Mouse (Mus musculus): ENCODE data around the gene Slmap. TPM values are rescaled to one million over a fixed set of nuclear protein-coding genes. Genes with fewer than 3 reads are reported as not detected.
A peak's percentile ranks its signal among the peaks of the same experiment; 100 is the strongest.
"Not testable (repeated sequence)": the region's sequence is repeated elsewhere in the genome, so short reads cannot be mapped to it uniquely, and the experiment has no call there.

The Slmap gene
- 46.3 and 54.4 TPM in 2 replicates for polyA plus RNA-seq (2014; fragmentation: Nextera tagmentation; extraction: Ambion mirVana)

GRCm38 (mm10) chr14:26534757-26535479, at the start of gene Slmap:
TSS of gene Slmap (minus strand) at chr14:26534931.
- no peaks in the 10 kb centered on the region for H3K36me3 ChIP-seq (ENCODE audit: control insufficient read depth, insufficient read depth, low read length)
- peak; percentile 89 for ATAC-seq (replicated peaks; ENCODE audit: low FRiP score, low TSS enrichment, low read depth)
- H3K9ac ChIP-seq (ENCODE audit: low read length), result peak within 1 kb of the TSS; percentile 85
- H3K4me3 ChIP-seq (ENCODE audit: low read depth, low read length), result peak within 1 kb of the TSS; percentile 95
- H3K4me1 ChIP-seq (replicated peaks; ENCODE audit: control insufficient read depth, insufficient read depth, low read length), result peaks cover 26% of the 10 kb centered on the region
- peak; percentile 99 for DNase-seq (ENCODE audit: low spot score)
- no peaks in the 10 kb centered on the region for H3K9me3 ChIP-seq (ENCODE audit: control insufficient read depth, low read length)
- no peaks in the 10 kb centered on the region for H3K27me3 ChIP-seq (replicated peaks; ENCODE audit: control insufficient read depth, insufficient read depth, low read length)
- peak within 1 kb of the TSS; percentile 65; the same call in 1 of the 2 replicates for H3K27ac ChIP-seq (ENCODE audit: low read depth)
- peak within 1 kb of the TSS; percentile 62 for H3K4me2 ChIP-seq (ENCODE audit: low read length)
- 12% methylated on average over 31 of the region's 33 CpGs for WGBS

- Histone ChIP-seq H3K9me3 (ENCODE audit: control insufficient read depth, low read length) (no peaks in the 10 kb centered on the region), H3K9ac (ENCODE audit: low read length) (no peak overlapping the region), H3K4me1 (replicated peaks; ENCODE audit: control insufficient read depth, insufficient read depth, low read length) (peaks cover 20% of the 10 kb centered on the region), H3K27me3 (replicated peaks; ENCODE audit: control insufficient read depth, insufficient read depth, low read length) (no peaks in the 10 kb centered on the region), H3K36me3 (ENCODE audit: control insufficient read depth, insufficient read depth, low read length) (peaks cover 4% of the 10 kb centered on the region; the same call in 1 of the 2 replicates), H3K27ac (ENCODE audit: low read depth) (no peak overlapping the region), H3K4me3 (ENCODE audit: low read depth, low read length) (no peak overlapping the region), H3K4me2 (ENCODE audit: low read length) (no peak overlapping the region)
- no peak for DNase-seq (ENCODE audit: low spot score)
- no peak for ATAC-seq (replicated peaks; ENCODE audit: low FRiP score, low TSS enrichment, low read depth)
- WGBS, result 90% methylated on average over 3 of the region's 3 CpGs
Observed at GRCm38 (mm10) chr14:26583645-26584044, 48.9 kb upstream of the Slmap start.

- ATAC-seq (replicated peaks; ENCODE audit: low FRiP score, low TSS enrichment, low read depth) (peak; percentile 94), DNase-seq (ENCODE audit: low spot score) (peak; percentile 86)
- Histone ChIP-seq H3K4me1 (replicated peaks; ENCODE audit: control insufficient read depth, insufficient read depth, low read length) (peaks cover 11% of the 10 kb centered on the region; the same call in 1 of the 2 replicates), H3K36me3 (ENCODE audit: control insufficient read depth, insufficient read depth, low read length) (no peaks in the 10 kb centered on the region), H3K4me3 (ENCODE audit: low read depth, low read length) (peak overlapping the region; percentile 95), H3K27ac (ENCODE audit: low read depth) (peak overlapping the region; percentile 99), H3K9me3 (ENCODE audit: control insufficient read depth, low read length) (no peaks in the 10 kb centered on the region), H3K9ac (ENCODE audit: low read length) (peak overlapping the region; percentile 99), H3K27me3 (replicated peaks; ENCODE audit: control insufficient read depth, insufficient read depth, low read length) (no peaks in the 10 kb centered on the region), H3K4me2 (ENCODE audit: low read length) (peak overlapping the region; percentile 82)
- WGBS, result under 1% methylated on average over 79 of the region's 79 CpGs
Observed at GRCm38 (mm10) chr14:26579346-26580343, 44.9 kb upstream of the Slmap start.

- Histone ChIP-seq H3K4me3 (ENCODE audit: low read depth, low read length) (peak overlapping the region; percentile 95), H3K9me3 (ENCODE audit: control insufficient read depth, low read length) (no peaks in the 10 kb centered on the region), H3K27ac (ENCODE audit: low read depth) (peak overlapping the region; percentile 99), H3K9ac (ENCODE audit: low read length) (peak overlapping the region; percentile 99), H3K4me2 (ENCODE audit: low read length) (peak overlapping the region; percentile 82), H3K27me3 (replicated peaks; ENCODE audit: control insufficient read depth, insufficient read depth, low read length) (no peaks in the 10 kb centered on the region), H3K36me3 (ENCODE audit: control insufficient read depth, insufficient read depth, low read length) (no peaks in the 10 kb centered on the region), H3K4me1 (replicated peaks; ENCODE audit: control insufficient read depth, insufficient read depth, low read length) (peaks cover 11% of the 10 kb centered on the region; the same call in 1 of the 2 replicates)
- WGBS, result 55% methylated on average over 6 of the region's 6 CpGs
- ATAC-seq (replicated peaks; ENCODE audit: low FRiP score, low TSS enrichment, low read depth) (peak; percentile 68), DNase-seq (ENCODE audit: low spot score) (peak; percentile 52)
Observed at GRCm38 (mm10) chr14:26578791-26579191, 44.1 kb upstream of the Slmap start.

GRCm38 (mm10) chr14:26576255-26576780, 41.6 kb upstream of the Slmap start:
- H3K36me3 ChIP-seq (ENCODE audit: control insufficient read depth, insufficient read depth, low read length), result no peaks in the 10 kb centered on the region
- WGBS, result 69% methylated on average over 3 of the region's 3 CpGs
- ATAC-seq (replicated peaks; ENCODE audit: low FRiP score, low TSS enrichment, low read depth), result no peak

GRCm38 (mm10) chr14:26573556-26573955, 38.8 kb upstream of the Slmap start, which contains the start of gene Dennd6a:
TSS of gene Dennd6a (plus strand) at chr14:26573856.
- not testable (repeated sequence) for H3K9me3 ChIP-seq (ENCODE audit: control insufficient read depth, low read length); DNase-seq (ENCODE audit: low spot score); H3K36me3 ChIP-seq (ENCODE audit: control insufficient read depth, insufficient read depth, low read length); H3K27ac ChIP-seq (ENCODE audit: low read depth); H3K27me3 ChIP-seq (replicated peaks; ENCODE audit: control insufficient read depth, insufficient read depth, low read length); H3K4me3 ChIP-seq (ENCODE audit: low read depth, low read length); ATAC-seq (replicated peaks; ENCODE audit: low FRiP score, low TSS enrichment, low read depth); H3K4me1 ChIP-seq (replicated peaks; ENCODE audit: control insufficient read depth, insufficient read depth, low read length); H3K4me2 ChIP-seq (ENCODE audit: low read length); H3K9ac ChIP-seq (ENCODE audit: low read length)
- 89% methylated on average over 5 of the region's 5 CpGs for WGBS

More at GRCm38 (mm10) chr14:26576255-26576780, 41.6 kb upstream of the Slmap start:
- no peak overlapping the region for H3K4me2 ChIP-seq (ENCODE audit: low read length)
- H3K4me1 ChIP-seq (replicated peaks; ENCODE audit: control insufficient read depth, insufficient read depth, low read length), result peaks cover 8% of the 10 kb centered on the region; the same call in 1 of the 2 replicates
- no peak for DNase-seq (ENCODE audit: low spot score)
- H3K9me3 ChIP-seq (ENCODE audit: control insufficient read depth, low read length), result no peaks in the 10 kb centered on the region
- no peak overlapping the region for H3K4me3 ChIP-seq (ENCODE audit: low read depth, low read length)
- H3K27me3 ChIP-seq (replicated peaks; ENCODE audit: control insufficient read depth, insufficient read depth, low read length), result no peaks in the 10 kb centered on the region
- no peak overlapping the region for H3K9ac ChIP-seq (ENCODE audit: low read length)
- no peak overlapping the region for H3K27ac ChIP-seq (ENCODE audit: low read depth)

- no peak overlapping the region for H3K4me3 ChIP-seq (ENCODE audit: low read depth, low read length)
- H3K27me3 ChIP-seq (replicated peaks; ENCODE audit: control insufficient read depth, insufficient read depth, low read length), result no peaks in the 10 kb centered on the region
- DNase-seq (ENCODE audit: low spot score) (no peak), ATAC-seq (replicated peaks; ENCODE audit: low FRiP score, low TSS enrichment, low read depth) (no peak)
- H3K27ac ChIP-seq (ENCODE audit: low read depth), result no peak overlapping the region
- H3K4me2 ChIP-seq (ENCODE audit: low read length), result no peak overlapping the region
- H3K9me3 ChIP-seq (ENCODE audit: control insufficient read depth, low read length), result no peaks in the 10 kb centered on the region
- H3K9ac ChIP-seq (ENCODE audit: low read length), result no peak overlapping the region
- no peaks in the 10 kb centered on the region for H3K4me1 ChIP-seq (replicated peaks; ENCODE audit: control insufficient read depth, insufficient read depth, low read length)
- no peaks in the 10 kb centered on the region for H3K36me3 ChIP-seq (ENCODE audit: control insufficient read depth, insufficient read depth, low read length)
- 61% methylated on average over 4 of the region's 4 CpGs for WGBS
Observed at GRCm38 (mm10) chr14:26571951-26572675, 37.4 kb upstream of the Slmap start.

- no peaks in the 10 kb centered on the region for H3K4me1 ChIP-seq (replicated peaks; ENCODE audit: control insufficient read depth, insufficient read depth, low read length)
- 86% methylated on average over 4 of the region's 4 CpGs for WGBS
- DNase-seq (ENCODE audit: low spot score), result no peak
Observed at GRCm38 (mm10) chr14:26569880-26570279, 35.1 kb upstream of the Slmap start.

More at GRCm38 (mm10) chr14:26569880-26570279, 35.1 kb upstream of the Slmap start:
- no peak overlapping the region for H3K27ac ChIP-seq (ENCODE audit: low read depth)
- H3K4me2 ChIP-seq (ENCODE audit: low read length), result no peak overlapping the region
- ATAC-seq (replicated peaks; ENCODE audit: low FRiP score, low TSS enrichment, low read depth), result no peak
- no peak overlapping the region for H3K9ac ChIP-seq (ENCODE audit: low read length)
- no peaks in the 10 kb centered on the region for H3K36me3 ChIP-seq (ENCODE audit: control insufficient read depth, insufficient read depth, low read length)
- no peaks in the 10 kb centered on the region for H3K27me3 ChIP-seq (replicated peaks; ENCODE audit: control insufficient read depth, insufficient read depth, low read length)
- no peaks in the 10 kb centered on the region for H3K9me3 ChIP-seq (ENCODE audit: control insufficient read depth, low read length)
- no peak overlapping the region for H3K4me3 ChIP-seq (ENCODE audit: low read depth, low read length)

Measured in intestine, embryonic 14.5 days (tissue).